Mouse (Mus musculus) testis, adult 2 months (tissue): ENCODE measurements at regions not wholly inside any gene's neighbourhood (a gene's known extent, or its start where the extent isn't known, plus 50 kb on each side); places are given as distances from the start of the nearest gene placed in this dataset.

ENCODE experiments used
- H3K27ac ChIP-seq: fragments of 200-500 bp; 2 replicates; pipeline ENCODE4 v1.5.1; 2012; ENCODE audit warnings: low read depth, low read length; ENCODE audit not compliant: control insufficient read depth, insufficient read depth
- H3K27me3 ChIP-seq: fragments of 200-500 bp; 2 replicates; pipeline ENCODE4 v1.6.1; 2012; ENCODE audit warnings: mild to moderate bottlenecking, low read length, moderate library complexity; ENCODE audit not compliant: control insufficient read depth, insufficient read depth
- H3K36me3 ChIP-seq: fragments of 200-500 bp; 2 replicates; pipeline ENCODE4 v1.6.1; 2012; ENCODE audit warnings: mild to moderate bottlenecking, low read length; ENCODE audit not compliant: control insufficient read depth, insufficient read depth
- H3K4me1 ChIP-seq: fragments of 200-500 bp; 2 replicates; pipeline ENCODE4 v1.6.1; 2012; ENCODE audit warnings: low read length; ENCODE audit not compliant: control insufficient read depth, insufficient read depth
- H3K4me3 ChIP-seq: fragments of 200-500 bp; 2 replicates; pipeline ENCODE4 v1.5.1; 2012; ENCODE audit warnings: low read depth, mild to moderate bottlenecking, low read length, moderate library complexity, mixed read lengths; ENCODE audit not compliant: control insufficient read depth
- CTCF ChIP-seq: fragments of 200-500 bp; IDR thresholded peaks from 2 replicates; pipeline ENCODE4 v1.5.1; 2012; ENCODE audit warnings: low read depth, mild to moderate bottlenecking, inconsistent platforms, low read length, moderate library complexity; ENCODE audit not compliant: control insufficient read depth, insufficient read depth, insufficient replicate concordance
- POLR2A ChIP-seq: fragments of 200-500 bp; IDR thresholded peaks from 2 replicates; pipeline ENCODE4 v1.6.1; 2012; ENCODE audit warnings: low read depth, mild to moderate bottlenecking, inconsistent platforms, low read length, moderate library complexity; ENCODE audit not compliant: control insufficient read depth

- TF ChIP-seq CTCF (no peak), POLR2A (no peak)
- Histone ChIP-seq H3K4me3 (no peak overlapping the region), H3K27ac (no peak overlapping the region), H3K4me1 (no peaks in the 10 kb centered on the region), H3K36me3 (no peaks in the 10 kb centered on the region), H3K27me3 (no peaks in the 10 kb centered on the region)
Observed at GRCm38 (mm10) chr9:8443315-8443714, 100.6 kb upstream of the Trpc6 start.

GRCm38 (mm10) chr9:8451471-8451870, 92.5 kb upstream of the Trpc6 start:
- H3K27me3 ChIP-seq = no peaks in the 10 kb centered on the region
- no peaks in the 10 kb centered on the region for H3K4me1 ChIP-seq
- no peaks in the 10 kb centered on the region for H3K36me3 ChIP-seq
- TF ChIP-seq POLR2A (no peak), CTCF (no peak)
- no peak overlapping the region for H3K27ac ChIP-seq
- H3K4me3 ChIP-seq = no peak overlapping the region

- TF ChIP-seq POLR2A (no peak), CTCF (no peak)
- H3K4me3 ChIP-seq = peak overlapping the region; percentile 25
- H3K27me3 ChIP-seq = no peaks in the 10 kb centered on the region
- H3K27ac ChIP-seq = no peak overlapping the region
- no peaks in the 10 kb centered on the region for H3K4me1 ChIP-seq
- H3K36me3 ChIP-seq = no peaks in the 10 kb centered on the region
Observed at GRCm38 (mm10) chr9:8453591-8453990, 90.4 kb upstream of the Trpc6 start.

- TF ChIP-seq POLR2A (no peak), CTCF (no peak)
- Histone ChIP-seq H3K27me3 (no peaks in the 10 kb centered on the region), H3K36me3 (no peaks in the 10 kb centered on the region), H3K4me1 (no peaks in the 10 kb centered on the region), H3K27ac (no peak overlapping the region), H3K4me3 (no peak overlapping the region)
Observed at GRCm38 (mm10) chr9:8454557-8454956, 89.4 kb upstream of the Trpc6 start.

- Histone ChIP-seq H3K4me3 (no peak overlapping the region), H3K27ac (no peak overlapping the region), H3K4me1 (no peaks in the 10 kb centered on the region), H3K36me3 (no peaks in the 10 kb centered on the region), H3K27me3 (no peaks in the 10 kb centered on the region)
- TF ChIP-seq POLR2A (no peak), CTCF (no peak)
Observed at GRCm38 (mm10) chr9:8459084-8459571, 84.8 kb upstream of the Trpc6 start.

GRCm38 (mm10) chr9:8461737-8462136, 82.2 kb upstream of the Trpc6 start:
- no peak overlapping the region for H3K27ac ChIP-seq
- H3K4me3 ChIP-seq = no peak overlapping the region
- no peaks in the 10 kb centered on the region for H3K4me1 ChIP-seq
- TF ChIP-seq POLR2A = no peak
- no peak for TF ChIP-seq CTCF
- no peaks in the 10 kb centered on the region for H3K36me3 ChIP-seq
- no peaks in the 10 kb centered on the region for H3K27me3 ChIP-seq

- no peaks in the 10 kb centered on the region for H3K4me1 ChIP-seq
- H3K27ac ChIP-seq = no peak overlapping the region
- H3K36me3 ChIP-seq = no peaks in the 10 kb centered on the region
- no peaks in the 10 kb centered on the region for H3K27me3 ChIP-seq
- H3K4me3 ChIP-seq = no peak overlapping the region
- no peak for TF ChIP-seq CTCF
- no peak for TF ChIP-seq POLR2A
Observed at GRCm38 (mm10) chr9:8462881-8463280, 81.1 kb upstream of the Trpc6 start.

- H3K27ac ChIP-seq = no peak overlapping the region
- H3K4me1 ChIP-seq = no peaks in the 10 kb centered on the region
- no peaks in the 10 kb centered on the region for H3K36me3 ChIP-seq
- no peak for TF ChIP-seq POLR2A
- no peak for TF ChIP-seq CTCF
- no peak overlapping the region for H3K4me3 ChIP-seq
- H3K27me3 ChIP-seq = no peaks in the 10 kb centered on the region
Observed at GRCm38 (mm10) chr9:8486525-8486924, 57.4 kb upstream of the Trpc6 start.
